Mouse (Mus musculus) forebrain, embryonic 15.5 days (tissue): Measurements from ENCODE around the gene Disp3. TPM values are rescaled to one million over a fixed set of nuclear protein-coding genes. Genes with fewer than 3 reads are reported as not detected.

Source experiments
- ATAC-seq: fragments of 200-750 bp; cut with Nextera tagmentation; replicated peaks from 2 replicates; pipeline ENCODE4 v1.8.0; 2017; ENCODE audit warnings: mild to moderate bottlenecking, moderate TSS enrichment, moderate library complexity
- H3K27ac ChIP-seq: fragments of 300-500 bp; sonication (generic); replicated peaks from 2 replicates; pipeline ENCODE4 v1.5.1; 2015; ENCODE audit warnings: mild to moderate bottlenecking, inconsistent platforms
- H3K27me3 ChIP-seq: fragments of 300-500 bp; sonication (generic); 2 replicates; pipeline ENCODE4 v1.6.1; 2015; ENCODE audit warnings: inconsistent platforms
- H3K36me3 ChIP-seq: fragments of 300-500 bp; sonication (generic); 2 replicates; pipeline ENCODE4 v1.6.1; 2015; ENCODE audit warnings: mild to moderate bottlenecking, inconsistent platforms
- H3K4me1 ChIP-seq: fragments of 300-500 bp; sonication (generic); 2 replicates; pipeline ENCODE4 v1.6.1; 2015; ENCODE audit warnings: inconsistent platforms
- H3K4me2 ChIP-seq: fragments of 300-500 bp; sonication (generic); replicated peaks from 2 replicates; pipeline ENCODE4 v1.6.1; 2015; ENCODE audit warnings: mild to moderate bottlenecking, inconsistent platforms
- H3K4me3 ChIP-seq: fragments of 300-500 bp; sonication (generic); 2 replicates; pipeline ENCODE4 v1.5.1; 2015; ENCODE audit warnings: mild to moderate bottlenecking, inconsistent platforms
- H3K9ac ChIP-seq: fragments of 300-500 bp; sonication (generic); replicated peaks from 2 replicates; pipeline ENCODE4 v1.6.1; 2015; ENCODE audit warnings: mild to moderate bottlenecking, inconsistent platforms
- H3K9me3 ChIP-seq: fragments of 300-500 bp; sonication (generic); 2 replicates; pipeline ENCODE4 v1.6.1; 2016; ENCODE audit warnings: inconsistent platforms
- WGBS: fragments of 180-500 bp; shearing (Covaris S2); methylation state at CpG from one replicate; pipeline ENCODE4 v1.1.7; 2015; ENCODE audit warnings: mixed read lengths; 5-methylcytosine and 5-hydroxymethylcytosine counted together
- polyA plus RNA-seq: library from polyadenylated mRNA; unstranded; fragments of >200 nt; fragmentation: Nextera tagmentation; extraction: Ambion mirVana; gene quantifications from 2 replicates; pipeline ENCODE4 v1.2.1, GENCODE M21; 2015

The Disp3 gene
- polyA plus RNA-seq, 1 experiment from 2014 or later, result 11.5 TPM

DNA sequence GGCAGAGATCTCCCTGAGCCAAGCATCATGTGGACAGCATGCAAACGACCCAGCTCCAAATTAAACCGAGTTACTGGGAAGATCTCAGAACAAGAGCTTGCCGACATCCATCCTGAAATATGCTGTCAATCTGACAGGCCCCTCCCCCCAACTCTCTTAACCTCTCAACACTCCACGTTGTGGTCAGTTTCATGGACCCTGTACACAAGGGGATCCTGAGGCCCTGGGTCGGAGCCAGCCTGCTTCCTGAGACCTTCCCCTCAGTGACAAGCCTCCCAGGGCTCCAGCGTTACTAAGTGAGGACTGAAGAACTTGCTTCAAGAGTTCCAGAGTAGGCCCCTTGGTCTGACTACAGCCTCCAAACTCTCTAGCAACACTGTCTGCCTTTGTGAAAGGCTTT is 48.8 kb downstream of the Disp3 start:
- Histone ChIP-seq H3K36me3 (peaks cover 28% of the 10 kb centered on the region), H3K27me3 (0 out of 2 replicates have a peak, but pooled peaks cover under 1% of the 10 kb centered on the region), H3K4me2 (no peak overlapping the region), H3K27ac (peak overlapping the region; percentile 38; the same call in 1 of the 2 replicates), H3K4me1 (peaks cover 35% of the 10 kb centered on the region), H3K9me3 (no peaks in the 10 kb centered on the region), H3K4me3 (no peak overlapping the region), H3K9ac (no peak overlapping the region)
- WGBS, result 60% methylated on average over 6 of the region's 6 CpGs
- ATAC-seq, result no peak

DNA sequence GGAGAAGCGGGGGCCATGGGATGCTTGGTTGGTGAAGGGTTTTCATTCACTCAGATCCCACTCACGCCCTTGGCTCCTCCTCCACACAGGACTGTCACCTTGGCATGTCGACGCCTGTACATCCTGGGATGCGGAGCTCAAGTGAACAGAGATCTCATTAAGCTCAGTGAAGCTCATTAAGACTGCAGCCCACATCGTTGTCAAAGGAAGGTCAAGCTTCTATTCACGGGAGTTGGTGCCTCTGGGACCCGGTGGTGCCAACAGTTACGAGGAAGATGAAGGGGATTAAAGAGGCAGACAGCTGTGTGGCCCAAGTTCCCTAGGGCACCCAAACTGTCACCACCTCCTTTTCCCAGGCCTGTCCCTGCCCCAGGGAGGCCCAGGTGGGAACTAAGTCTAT is 49.5 kb downstream of the Disp3 start:
- 0 out of 2 replicates have a peak, but pooled peaks cover 3% of the 10 kb centered on the region for H3K27me3 ChIP-seq
- H3K4me1 ChIP-seq, result peaks cover 35% of the 10 kb centered on the region
- H3K27ac ChIP-seq, result no peak overlapping the region
- no peak overlapping the region for H3K9ac ChIP-seq
- H3K4me3 ChIP-seq, result no peak overlapping the region
- ATAC-seq, result no peak
- no peaks in the 10 kb centered on the region for H3K9me3 ChIP-seq
- no peak overlapping the region for H3K4me2 ChIP-seq
- 22% methylated on average over 9 of the region's 9 CpGs for WGBS
- peaks cover 22% of the 10 kb centered on the region for H3K36me3 ChIP-seq

DNA sequence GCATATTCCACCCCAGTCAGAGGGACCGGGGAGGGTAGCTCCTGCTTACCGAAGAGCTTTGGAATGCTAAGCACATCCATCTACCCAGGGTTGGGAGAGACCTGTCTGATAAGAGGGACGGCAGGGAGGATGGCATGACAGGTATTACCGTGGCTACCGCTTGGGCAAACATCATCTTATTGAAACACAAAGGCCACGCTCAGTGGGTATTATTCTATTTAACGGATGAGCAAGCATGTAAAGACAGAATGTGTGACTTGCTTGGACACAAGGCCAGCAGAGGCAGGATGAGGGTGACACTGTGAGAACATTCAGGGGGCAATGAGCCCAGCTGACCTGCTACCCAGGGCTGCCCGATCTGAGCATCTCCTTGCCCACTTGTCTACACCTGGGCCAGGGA is 51.1 kb downstream of the Disp3 start:
- no peak overlapping the region for H3K4me2 ChIP-seq

DNA sequence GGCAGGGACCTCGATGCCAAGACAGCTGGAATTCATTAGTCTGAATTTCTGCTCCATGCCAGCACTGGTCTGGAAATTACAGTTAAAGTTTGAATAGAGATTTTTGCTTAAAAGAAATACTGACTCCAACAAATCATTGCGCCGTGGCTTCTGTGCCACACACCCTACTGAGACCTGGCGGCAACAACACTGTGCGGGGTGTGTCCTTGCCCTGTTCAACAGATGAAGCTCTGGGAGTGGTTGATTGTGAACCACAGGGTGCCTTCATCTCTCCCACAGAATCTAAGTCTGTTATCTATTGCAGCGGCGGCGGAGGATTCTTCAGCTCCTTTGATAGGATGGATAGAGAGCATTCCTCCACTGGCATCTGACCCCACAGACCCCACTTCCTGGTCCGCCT is 54.7 kb downstream of the Disp3 start:
- no peaks in the 10 kb centered on the region for H3K9me3 ChIP-seq
- H3K9ac ChIP-seq, result no peak overlapping the region
- H3K4me1 ChIP-seq, result peaks cover 14% of the 10 kb centered on the region
- no peak overlapping the region for H3K4me3 ChIP-seq
- ATAC-seq, result no peak
- 83% methylated on average over 9 of the region's 9 CpGs for WGBS
- no peak overlapping the region for H3K27ac ChIP-seq
- H3K27me3 ChIP-seq, result peaks cover 9% of the 10 kb centered on the region; the same call in 1 of the 2 replicates
- no peaks in the 10 kb centered on the region for H3K36me3 ChIP-seq
- no peak overlapping the region for H3K4me2 ChIP-seq

More for the DNA sequence above, 51.1 kb downstream of the Disp3 start:
- 52% methylated on average over 8 of the region's 8 CpGs for WGBS
- no peak overlapping the region for H3K27ac ChIP-seq
- peaks cover 9% of the 10 kb centered on the region; the same call in 1 of the 2 replicates for H3K36me3 ChIP-seq
- H3K9me3 ChIP-seq, result no peaks in the 10 kb centered on the region
- peaks cover 35% of the 10 kb centered on the region for H3K4me1 ChIP-seq
- H3K4me3 ChIP-seq, result no peak overlapping the region
- 0 out of 2 replicates have a peak, but pooled peaks cover 3% of the 10 kb centered on the region for H3K27me3 ChIP-seq
- no peak for ATAC-seq
- no peak overlapping the region for H3K9ac ChIP-seq

DNA sequence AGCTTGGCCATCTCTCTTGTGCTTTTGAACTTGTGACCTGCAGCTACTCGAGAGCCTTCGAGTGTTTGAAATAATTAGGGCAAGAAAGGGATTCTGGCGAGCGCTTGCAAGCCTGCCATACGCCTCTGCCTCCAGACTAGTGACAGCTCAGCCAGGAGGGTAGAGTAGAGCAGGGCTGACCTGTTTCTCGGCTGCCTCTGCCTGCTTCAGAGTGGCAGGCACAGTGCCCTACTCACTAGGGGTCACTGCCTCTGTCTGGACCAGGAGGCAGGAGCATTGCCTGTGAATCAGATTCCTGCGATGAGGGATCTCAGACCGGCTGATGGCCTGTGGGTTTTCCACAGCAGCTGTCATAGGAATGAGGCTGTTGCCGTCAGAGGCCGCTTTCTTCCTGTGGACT is 55.1 kb downstream of the Disp3 start:
- Histone ChIP-seq H3K36me3 (no peaks in the 10 kb centered on the region), H3K9ac (no peak overlapping the region), H3K4me1 (peaks cover 9% of the 10 kb centered on the region), H3K27ac (no peak overlapping the region), H3K4me3 (no peak overlapping the region), H3K9me3 (no peaks in the 10 kb centered on the region), H3K4me2 (no peak overlapping the region), H3K27me3 (peaks cover 9% of the 10 kb centered on the region; the same call in 1 of the 2 replicates)
- ATAC-seq, result peak; percentile 38; the same call in 1 of the 2 replicates
- 47% methylated on average over 10 of the region's 10 CpGs for WGBS

DNA sequence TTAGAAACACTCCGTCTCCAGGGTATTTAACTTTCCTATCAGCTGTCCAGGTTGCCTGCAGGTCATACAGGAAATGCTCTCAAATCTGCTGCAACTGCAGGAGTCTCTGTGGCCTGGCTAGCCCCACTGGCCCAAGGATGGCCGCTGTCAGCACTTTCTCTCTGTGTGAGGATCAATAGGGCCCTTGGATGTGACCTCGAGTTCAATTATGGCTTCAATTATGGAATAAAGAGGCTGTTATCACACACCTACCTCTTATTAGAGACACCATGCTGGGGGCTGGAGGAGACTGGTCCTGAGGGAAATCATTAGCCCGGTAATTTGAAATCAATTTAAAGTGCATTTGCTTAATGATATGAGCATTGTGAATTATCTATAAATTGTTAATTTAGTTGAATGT is 55.6 kb downstream of the Disp3 start:
- H3K27ac ChIP-seq, result no peak overlapping the region
- no peak for ATAC-seq
- no peak overlapping the region for H3K4me3 ChIP-seq
- H3K27me3 ChIP-seq, result peaks cover 9% of the 10 kb centered on the region; the same call in 1 of the 2 replicates
- H3K36me3 ChIP-seq, result no peaks in the 10 kb centered on the region
- no peak overlapping the region for H3K4me2 ChIP-seq
- WGBS, result 45% methylated on average over 4 of the region's 4 CpGs
- H3K9me3 ChIP-seq, result no peaks in the 10 kb centered on the region
- H3K9ac ChIP-seq, result no peak overlapping the region
- peaks cover 4% of the 10 kb centered on the region; the same call in 1 of the 2 replicates for H3K4me1 ChIP-seq

DNA sequence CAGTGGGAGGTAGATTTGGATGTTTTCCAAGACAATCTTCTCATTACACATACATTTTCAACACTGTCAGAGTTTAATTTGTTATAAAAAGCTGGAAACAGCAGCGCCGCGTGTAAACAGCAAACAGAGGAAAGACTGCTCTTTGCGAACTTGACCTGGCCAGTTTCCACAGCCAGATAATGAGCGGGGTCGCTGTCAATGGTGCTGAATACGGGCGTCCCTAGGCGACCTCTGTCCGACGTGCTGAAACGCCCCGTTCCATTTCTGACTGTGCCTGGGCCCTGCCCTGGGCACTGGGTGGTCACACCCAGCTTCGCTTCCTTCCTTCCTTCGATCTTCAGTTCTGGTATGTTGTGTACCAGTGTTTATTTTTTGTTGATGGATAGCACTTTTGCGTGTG is 58.1 kb downstream of the Disp3 start:
- no peaks in the 10 kb centered on the region for H3K9me3 ChIP-seq
- H3K27me3 ChIP-seq, result peaks cover 9% of the 10 kb centered on the region; the same call in 1 of the 2 replicates
- peaks cover 4% of the 10 kb centered on the region; the same call in 1 of the 2 replicates for H3K4me1 ChIP-seq
- WGBS, result 6% methylated on average over 16 of the region's 16 CpGs
- H3K4me2 ChIP-seq, result no peak overlapping the region
- no peak for ATAC-seq
- H3K9ac ChIP-seq, result no peak overlapping the region
- H3K27ac ChIP-seq, result no peak overlapping the region
- no peaks in the 10 kb centered on the region for H3K36me3 ChIP-seq
- H3K4me3 ChIP-seq, result no peak overlapping the region

DNA sequence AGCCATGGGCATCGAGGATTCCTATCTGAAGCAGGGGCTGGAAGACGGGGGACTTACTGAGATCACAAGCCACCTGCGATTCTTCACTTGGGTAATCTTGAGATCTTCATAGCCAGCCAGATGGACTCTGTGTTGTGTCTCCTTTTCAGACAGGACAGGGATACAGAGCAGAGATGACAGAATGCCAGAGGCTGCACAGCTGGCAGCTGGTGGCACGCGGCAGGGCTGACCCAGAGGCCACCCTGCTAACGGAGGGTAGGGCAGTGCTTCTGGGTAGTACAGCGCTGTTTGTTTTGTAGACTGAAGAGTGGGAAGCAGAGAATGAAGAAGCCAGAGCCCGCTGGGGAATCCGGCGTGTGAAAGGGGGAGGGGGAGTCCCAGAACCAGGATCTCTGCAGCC is 64.8 kb downstream of the Disp3 start:
- Histone ChIP-seq H3K4me2 (no peak overlapping the region), H3K36me3 (no peaks in the 10 kb centered on the region), H3K4me3 (no peak overlapping the region), H3K27ac (no peak overlapping the region), H3K9me3 (no peaks in the 10 kb centered on the region), H3K9ac (no peak overlapping the region), H3K4me1 (peaks cover 12% of the 10 kb centered on the region), H3K27me3 (peaks cover 6% of the 10 kb centered on the region; the same call in 1 of the 2 replicates)
- 45% methylated on average over 10 of the region's 10 CpGs for WGBS
- no peak for ATAC-seq

DNA sequence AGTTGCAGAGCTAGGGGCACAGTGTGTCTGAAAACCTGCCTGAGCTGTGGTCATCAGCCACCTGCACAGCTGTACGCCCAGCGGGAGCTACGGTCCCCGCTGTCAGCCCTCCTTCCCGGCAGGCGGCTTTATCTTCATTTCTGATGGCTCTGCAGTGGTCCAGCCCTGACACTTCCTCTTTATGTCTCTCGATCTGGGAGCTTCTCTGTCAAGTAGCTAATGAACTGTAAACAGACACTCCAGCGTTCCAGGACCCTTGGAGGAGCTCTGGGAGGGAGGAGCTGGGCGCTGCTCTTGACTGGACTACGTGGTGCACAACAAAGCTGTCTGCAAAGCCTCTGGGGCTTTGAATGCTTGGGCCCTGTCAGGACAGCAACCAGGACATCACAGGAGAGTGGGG is 67.1 kb downstream of the Disp3 start:
- WGBS, result 13% methylated on average over 10 of the region's 10 CpGs
- no peak for ATAC-seq
- Histone ChIP-seq H3K27me3 (peaks cover 6% of the 10 kb centered on the region; the same call in 1 of the 2 replicates), H3K4me2 (no peak overlapping the region), H3K4me3 (no peak overlapping the region), H3K36me3 (no peaks in the 10 kb centered on the region), H3K9ac (no peak overlapping the region), H3K27ac (no peak overlapping the region), H3K9me3 (no peaks in the 10 kb centered on the region), H3K4me1 (peaks cover 13% of the 10 kb centered on the region)

DNA sequence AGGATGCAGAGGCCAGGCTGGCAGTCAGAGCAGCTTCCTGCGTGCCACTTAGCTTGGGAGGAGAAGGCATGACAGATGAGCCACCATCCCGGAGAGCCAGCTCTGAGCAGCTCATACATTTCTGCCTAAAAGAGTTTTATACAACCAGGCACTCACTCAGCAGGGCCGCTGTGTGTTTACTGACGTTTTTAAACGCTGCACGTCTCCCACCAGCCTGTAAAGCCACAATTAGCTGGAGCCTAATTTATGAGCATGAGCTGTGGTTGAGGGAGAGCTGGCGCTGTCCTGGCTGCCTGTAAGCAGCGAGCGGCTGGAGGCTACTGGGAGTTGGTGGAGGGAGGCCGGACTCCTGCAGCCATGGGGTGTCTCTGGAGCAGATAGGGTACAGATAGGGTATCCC is 69.5 kb downstream of the Disp3 start:
- 19% methylated on average over 10 of the region's 10 CpGs for WGBS
- no peak overlapping the region for H3K9ac ChIP-seq

DNA sequence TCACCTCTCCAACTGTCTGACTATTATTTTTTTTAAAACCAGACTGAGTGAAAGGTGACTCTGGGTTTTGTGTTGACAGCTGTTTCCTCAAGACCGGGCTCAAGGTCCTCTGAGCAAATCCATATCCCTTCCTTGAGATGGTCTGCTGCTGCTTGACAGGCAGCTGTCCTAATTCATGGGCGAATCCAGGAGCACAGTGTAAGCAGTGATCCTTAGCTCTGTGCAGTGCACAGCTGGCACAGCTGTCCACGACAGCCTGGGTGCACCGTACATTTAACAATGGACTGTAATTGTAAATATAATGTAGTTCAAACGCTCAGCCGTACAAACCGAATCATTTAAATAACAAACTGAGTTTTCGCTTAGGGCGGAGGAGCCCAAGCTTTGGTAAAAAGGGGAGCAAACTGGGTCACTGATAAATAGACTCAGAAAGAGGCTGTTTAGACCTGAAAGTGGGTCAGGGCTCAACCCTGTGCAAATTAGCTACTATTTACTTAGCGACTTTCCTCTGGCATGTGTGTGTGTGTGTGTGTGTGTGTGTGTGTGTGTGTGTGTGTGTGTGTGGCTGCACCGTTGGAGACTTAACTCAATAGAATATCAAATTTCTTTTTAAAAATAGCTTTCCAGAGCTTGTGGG is 72.4 kb downstream of the Disp3 start:
- peak; percentile 24; the same call in 1 of the 2 replicates for ATAC-seq
- Histone ChIP-seq H3K4me2 (no peak overlapping the region), H3K27ac (0 out of 2 replicates have a peak overlapping the region, but pooled peaks have one; percentile 15), H3K9ac (no peak overlapping the region), H3K4me1 (peaks cover 22% of the 10 kb centered on the region), H3K36me3 (no peaks in the 10 kb centered on the region), H3K27me3 (no peaks in the 10 kb centered on the region), H3K4me3 (no peak overlapping the region), H3K9me3 (no peaks in the 10 kb centered on the region)
- 40% methylated on average over 11 of the region's 11 CpGs for WGBS

More for the DNA sequence above, 69.5 kb downstream of the Disp3 start:
- Histone ChIP-seq H3K27ac (no peak overlapping the region), H3K36me3 (no peaks in the 10 kb centered on the region), H3K4me1 (peaks cover 29% of the 10 kb centered on the region), H3K27me3 (peaks cover 6% of the 10 kb centered on the region; the same call in 1 of the 2 replicates), H3K4me3 (no peak overlapping the region), H3K4me2 (no peak overlapping the region), H3K9me3 (no peaks in the 10 kb centered on the region)
- no peak for ATAC-seq

DNA sequence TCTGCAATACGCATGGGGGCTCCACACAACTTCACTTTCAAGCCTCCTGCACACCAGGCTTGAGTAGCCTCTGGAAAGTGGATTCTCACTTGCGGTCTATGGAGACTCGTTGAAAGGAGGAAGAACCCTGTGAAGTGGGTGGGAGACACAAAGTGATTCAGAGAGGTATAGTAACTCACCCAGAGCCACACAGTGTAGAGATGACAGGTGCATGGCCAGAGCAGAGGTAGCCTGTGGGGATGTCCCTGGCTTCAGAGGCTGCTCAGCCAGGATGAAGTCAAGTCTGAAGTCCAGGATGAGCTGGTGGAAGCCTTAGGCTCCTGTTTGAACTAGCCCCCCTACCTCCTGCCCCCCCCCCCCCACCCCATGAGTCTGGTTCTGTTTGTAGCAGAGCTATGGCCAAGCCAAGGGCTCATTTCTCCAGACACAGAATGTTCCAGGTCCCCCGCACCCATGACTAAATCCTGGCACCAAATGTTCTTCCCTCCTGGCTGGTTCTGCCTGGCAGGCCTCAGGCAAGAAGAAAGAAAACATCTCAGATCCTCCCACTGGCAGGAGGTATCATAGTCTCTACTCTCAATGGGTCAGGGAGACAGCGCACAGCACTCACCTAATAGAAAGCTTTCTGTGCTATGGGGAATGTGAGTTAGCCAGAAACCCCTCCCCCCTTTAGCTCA is 73.2 kb downstream of the Disp3 start:
- H3K36me3 ChIP-seq, result no peaks in the 10 kb centered on the region
- H3K4me2 ChIP-seq, result no peak overlapping the region
- H3K9ac ChIP-seq, result no peak overlapping the region
- ATAC-seq, result 0 out of 2 replicates have a peak, but pooled peaks have one; percentile 6
- 0 out of 2 replicates have a peak overlapping the region, but pooled peaks have one; percentile 15 for H3K27ac ChIP-seq
- WGBS, result 45% methylated on average over 5 of the region's 5 CpGs
- H3K27me3 ChIP-seq, result no peaks in the 10 kb centered on the region
- peaks cover 22% of the 10 kb centered on the region for H3K4me1 ChIP-seq
- H3K4me3 ChIP-seq, result no peak overlapping the region
- H3K9me3 ChIP-seq, result no peaks in the 10 kb centered on the region
